Comparison of ENCODE assay signal across 8 mouse cellular contexts in the genomic region with DNA sequence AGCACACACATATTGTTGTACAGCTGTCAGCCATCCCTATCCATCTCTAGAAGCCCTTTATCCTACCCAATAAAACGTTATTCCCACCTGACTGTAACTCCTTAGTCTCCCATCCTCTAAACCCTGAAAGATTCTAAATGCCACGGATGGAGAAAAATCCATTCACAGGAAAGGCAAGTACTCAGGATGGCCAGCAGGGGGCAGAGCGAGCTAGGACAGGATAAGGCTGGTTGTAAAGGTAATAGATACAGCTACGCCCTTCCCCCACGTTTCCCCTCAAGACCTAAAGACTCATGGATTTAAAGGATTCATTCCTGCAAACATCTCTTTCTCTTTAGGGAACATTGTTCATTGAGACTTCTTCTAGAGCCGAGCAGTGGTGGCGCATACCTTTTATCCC. TPM values are rescaled to one million over a fixed set of nuclear protein-coding genes. Genes with fewer than 3 reads are reported as not detected.
A peak's percentile ranks its signal among the peaks of the same experiment; 100 is the strongest.
DNase-seq lines count a peak whose midpoint lies in the region; ATAC-seq and TF ChIP-seq lines count a peak whose summit lies in the region.

No protein-coding gene starts in this region.

- H3K9ac ChIP-seq in hindbrain, embryonic 15.5 days = no peak overlapping the region
- no peak overlapping the region for H3K9ac ChIP-seq in liver, postnatal 0 days (replicated peaks)
- no peak overlapping the region for H3K9ac ChIP-seq in neural tube, embryonic 15.5 days (replicated peaks)

- H3K9me3 ChIP-seq in hindbrain, embryonic 15.5 days = no peaks in the 10 kb centered on the region
- no peaks in the 10 kb centered on the region for H3K9me3 ChIP-seq in liver, postnatal 0 days (ENCODE audit: low read length)
- no peaks in the 10 kb centered on the region for H3K9me3 ChIP-seq in neural tube, embryonic 15.5 days (replicated peaks)

- H3K27me3 ChIP-seq in hindbrain, embryonic 15.5 days = no peaks in the 10 kb centered on the region
- no peaks in the 10 kb centered on the region for H3K27me3 ChIP-seq in liver, postnatal 0 days (ENCODE audit: insufficient read depth, low read length)
- H3K27me3 ChIP-seq in neural tube, embryonic 15.5 days (replicated peaks) = no peaks in the 10 kb centered on the region

- H3K4me2 ChIP-seq in hindbrain, embryonic 15.5 days = peak overlapping the region; percentile 42
- H3K4me2 ChIP-seq in liver, postnatal 0 days (ENCODE audit: low read depth, low read length) = no peak overlapping the region
- peak overlapping the region; percentile 48 for H3K4me2 ChIP-seq in neural tube, embryonic 15.5 days

- H3K27ac ChIP-seq in hindbrain, embryonic 15.5 days (replicated peaks) = no peak overlapping the region
- no peak overlapping the region for H3K27ac ChIP-seq in liver, postnatal 0 days (ENCODE audit: low read depth)
- 0 out of 2 replicates have a peak overlapping the region, but pooled peaks have one; percentile 30 for H3K27ac ChIP-seq in neural tube, embryonic 15.5 days (replicated peaks)

- H3K36me3 ChIP-seq in hindbrain, embryonic 15.5 days = no peaks in the 10 kb centered on the region
- H3K36me3 ChIP-seq in liver, postnatal 0 days (replicated peaks; ENCODE audit: insufficient read depth, low read length) = no peaks in the 10 kb centered on the region
- H3K36me3 ChIP-seq in neural tube, embryonic 15.5 days = no peaks in the 10 kb centered on the region

- ATAC-seq in hindbrain, embryonic 15.5 days (ENCODE audit: low FRiP score, low read depth) = no peak
- no peak for ATAC-seq in liver, postnatal 0 days
- ATAC-seq in neural tube, embryonic 15.5 days (ENCODE audit: low FRiP score) = no peak
- ATAC-seq in activated CD4-positive, CD25-positive, alpha-beta regulatory T cell, adult 4 months = no peak

- DNase-seq in layer of hippocampus, postnatal 10 days (ENCODE audit: low spot score in 2 of 2) = peak; percentile 67 to 73
- no peak for DNase-seq in layer of hippocampus, adult 9-11 months
- DNase-seq in WW6 (ENCODE audit: low read depth, low spot score) = peak; percentile 74
- peak; percentile 54 for DNase-seq in embryo, embryonic 11.5 days (ENCODE audit: low read depth, low spot score)
- peak; percentile 81 for DNase-seq in liver, postnatal 0 days

- no peak for TF ChIP-seq EP300 in liver, postnatal 0 days (IDR thresholded peaks at IDR 0.05; ENCODE audit: low read depth)

- 28% methylated on average over 7 of the region's 7 CpGs for WGBS in hindbrain, embryonic 15.5 days
- 21% methylated on average over 7 of the region's 7 CpGs for WGBS in liver, postnatal 0 days (ENCODE audit: insufficient replicate concordance)
- WGBS in neural tube, embryonic 15.5 days = 17% methylated on average over 7 of the region's 7 CpGs

- no peaks in the 10 kb centered on the region for H3K4me1 ChIP-seq in hindbrain, embryonic 15.5 days (replicated peaks)
- H3K4me1 ChIP-seq in liver, postnatal 0 days (ENCODE audit: insufficient read depth) = no peaks in the 10 kb centered on the region
- no peaks in the 10 kb centered on the region for H3K4me1 ChIP-seq in neural tube, embryonic 15.5 days

- H3K4me3 ChIP-seq in hindbrain, embryonic 15.5 days = peak overlapping the region; percentile 8; the same call in 1 of the 2 replicates
- no peak overlapping the region for H3K4me3 ChIP-seq in liver, postnatal 0 days (ENCODE audit: low read depth, low read length)
- peak overlapping the region; percentile 24 for H3K4me3 ChIP-seq in neural tube, embryonic 15.5 days (replicated peaks)

- peak; percentile 93 for TF ChIP-seq CTCF in liver, postnatal 0 days (IDR thresholded peaks at IDR 0.05; ENCODE audit: low read depth)

RNA-seq across cellular contexts. Expression of a gene that starts 34.0 kb away (rescaled TPM):
- total RNA-seq in layer of hippocampus, postnatal 10 days (2021) = 1 to 10 TPM; 3.7 to 4.4 TPM
- 1.1 and 1.7 TPM in 2 replicates for polyA plus RNA-seq in hindbrain, embryonic 15.5 days (2015; fragmentation: Nextera tagmentation; extraction: Ambion mirVana)
- polyA plus RNA-seq in liver, postnatal 0 days (2015; fragmentation: Nextera tagmentation; extraction: Ambion mirVana) = 9.8 and 10.2 TPM in 2 replicates
- polyA plus RNA-seq in neural tube, embryonic 15.5 days (2015; fragmentation: Nextera tagmentation; extraction: Ambion mirVana) = 1.6 and 15.2 TPM in 2 replicates
- 10 to 100 TPM; 58.8 to 59.2 TPM for polyA plus RNA-seq in activated CD4-positive, CD25-positive, alpha-beta regulatory T cell, adult 4 months (2017; shearing (Covaris generic))

RNA-seq across cellular contexts. Expression of a gene that starts 38.4 kb away (rescaled TPM):
- total RNA-seq in layer of hippocampus, postnatal 10 days (2021) = not detected
- 0.09 TPM in 1 of 2 replicates, not detected in the other for polyA plus RNA-seq in hindbrain, embryonic 15.5 days (2015; fragmentation: Nextera tagmentation; extraction: Ambion mirVana)
- polyA plus RNA-seq in liver, postnatal 0 days (2015; fragmentation: Nextera tagmentation; extraction: Ambion mirVana) = 0.14 and 0.18 TPM in 2 replicates
- polyA plus RNA-seq in neural tube, embryonic 15.5 days (2015; fragmentation: Nextera tagmentation; extraction: Ambion mirVana) = 5.1 TPM in 1 of 2 replicates, not detected in the other
- polyA plus RNA-seq in activated CD4-positive, CD25-positive, alpha-beta regulatory T cell, adult 4 months (2017; shearing (Covaris generic)) = under 1 TPM in 1 of 2 experiments, not detected in 1; 0.25 TPM

RNA-seq across cellular contexts. Expression of a gene that starts 39.3 kb away (rescaled TPM):
- 1 to 10 TPM; 2.1 to 2.6 TPM for total RNA-seq in layer of hippocampus, postnatal 10 days (2021)
- 1.8 and 3.7 TPM in 2 replicates for polyA plus RNA-seq in hindbrain, embryonic 15.5 days (2015; fragmentation: Nextera tagmentation; extraction: Ambion mirVana)
- polyA plus RNA-seq in liver, postnatal 0 days (2015; fragmentation: Nextera tagmentation; extraction: Ambion mirVana) = 30.2 and 32.2 TPM in 2 replicates
- polyA plus RNA-seq in neural tube, embryonic 15.5 days (2015; fragmentation: Nextera tagmentation; extraction: Ambion mirVana) = 3.5 and 13.2 TPM in 2 replicates
- polyA plus RNA-seq in activated CD4-positive, CD25-positive, alpha-beta regulatory T cell, adult 4 months (2017; shearing (Covaris generic)) = 10 to 100 TPM; 47.5 to 58.4 TPM

RNA-seq across cellular contexts. Expression of a gene that starts 52.0 kb away (rescaled TPM):
- total RNA-seq in layer of hippocampus, postnatal 10 days (2021) = 10 to 100 TPM; 17.8 to 21.3 TPM
- 0.44 and 0.81 TPM in 2 replicates for polyA plus RNA-seq in hindbrain, embryonic 15.5 days (2015; fragmentation: Nextera tagmentation; extraction: Ambion mirVana)
- 1.9 and 2.0 TPM in 2 replicates for polyA plus RNA-seq in liver, postnatal 0 days (2015; fragmentation: Nextera tagmentation; extraction: Ambion mirVana)
- 0.64 TPM in 1 of 2 replicates, not detected in the other for polyA plus RNA-seq in neural tube, embryonic 15.5 days (2015; fragmentation: Nextera tagmentation; extraction: Ambion mirVana)
- polyA plus RNA-seq in activated CD4-positive, CD25-positive, alpha-beta regulatory T cell, adult 4 months (2017; shearing (Covaris generic)) = not detected
